Mouse (Mus musculus): ENCODE results near the gene Dnase1l3. TPM values are rescaled to one million over a fixed set of nuclear protein-coding genes. Genes with fewer than 3 reads are reported as not detected.

Dnase1l3 gene
- polyA plus RNA-seq, 1 experiment from 2014 or later = 0.06 TPM

Other genes with a start within 250 kb of the Dnase1l3 start
- not detected in 2 replicates for gene Gm26661, start 203.0 kb downstream of the Dnase1l3 start, polyA plus RNA-seq (2015; fragmentation: Nextera tagmentation; extraction: Ambion mirVana)
- 12.0 and 12.6 TPM in 2 replicates for gene Flnb, start 176.6 kb downstream of the Dnase1l3 start, polyA plus RNA-seq (2015; fragmentation: Nextera tagmentation; extraction: Ambion mirVana)
- 0.71 TPM in 1 of 2 replicates, not detected in the other for gene Gm45521, start 37.3 kb downstream of the Dnase1l3 start, polyA plus RNA-seq (2015; fragmentation: Nextera tagmentation; extraction: Ambion mirVana)
- 39.1 and 40.0 TPM in 2 replicates for gene Abhd6, start 8.3 kb upstream of the Dnase1l3 start, polyA plus RNA-seq (2015; fragmentation: Nextera tagmentation; extraction: Ambion mirVana)
- gene Rpp14, start 85.8 kb upstream of the Dnase1l3 start, polyA plus RNA-seq (2015; fragmentation: Nextera tagmentation; extraction: Ambion mirVana) = 43.8 and 46.3 TPM in 2 replicates
- 66.0 and 67.5 TPM in 2 replicates for gene Pxk, start 103.6 kb upstream of the Dnase1l3 start, polyA plus RNA-seq (2015; fragmentation: Nextera tagmentation; extraction: Ambion mirVana)
- 245 TPM in 2 replicates for gene Pdhb, start 178.5 kb upstream of the Dnase1l3 start, polyA plus RNA-seq (2015; fragmentation: Nextera tagmentation; extraction: Ambion mirVana)
- 18.3 and 19.6 TPM in 2 replicates for gene Kctd6, start 219.6 kb upstream of the Dnase1l3 start, polyA plus RNA-seq (2015; fragmentation: Nextera tagmentation; extraction: Ambion mirVana)

Measured in midbrain, embryonic 15.5 days (tissue).